Mouse (Mus musculus) heart, postnatal 0 days (tissue): ENCODE results near the gene Klrc3. TPM values are rescaled to one million over a fixed set of nuclear protein-coding genes. Genes with fewer than 3 reads are reported as not detected.

ENCODE experiments used
- ATAC-seq: fragments of 200-750 bp; cut with Nextera tagmentation; 2 replicates; pipeline ENCODE4 v1.8.0; 2017; ENCODE audit warnings: low read depth, moderate number of reproducible peaks, moderate library complexity; ENCODE audit not compliant: insufficient read depth
- DNase-seq: peaks from one replicate; pipeline ENCODE4 v3.0.0-alpha.2; 2016; ENCODE audit warnings: low spot score
- H3K27ac ChIP-seq: fragments of 300-500 bp; sonication (generic); 2 replicates; pipeline ENCODE4 v1.5.1; 2014; ENCODE audit warnings: low read depth, mild to moderate bottlenecking
- H3K27me3 ChIP-seq: fragments of 300-500 bp; sonication (generic); 2 replicates; pipeline ENCODE4 v1.6.1; 2014; ENCODE audit warnings: low read length, mixed read lengths; ENCODE audit not compliant: control insufficient read depth, insufficient read depth
- H3K36me3 ChIP-seq: fragments of 300-500 bp; sonication (generic); replicated peaks from 2 replicates; pipeline ENCODE4 v1.6.1; 2014; ENCODE audit warnings: low read length, mixed read lengths; ENCODE audit not compliant: control insufficient read depth, insufficient read depth
- H3K4me1 ChIP-seq: fragments of 300-500 bp; sonication (generic); 2 replicates; pipeline ENCODE4 v1.6.1; 2014; ENCODE audit warnings: antibody characterized with exemption; ENCODE audit not compliant: control insufficient read depth, insufficient read depth
- H3K4me2 ChIP-seq: fragments of 300-500 bp; sonication (generic); 2 replicates; pipeline ENCODE4 v1.6.1; 2014; ENCODE audit warnings: low read depth, mild to moderate bottlenecking, low read length, moderate library complexity
- H3K4me3 ChIP-seq: fragments of 300-500 bp; sonication (generic); 2 replicates; pipeline ENCODE4 v1.5.1; 2014; ENCODE audit warnings: low read depth, low read length
- H3K9ac ChIP-seq: fragments of 300-500 bp; sonication (generic); replicated peaks from 2 replicates; pipeline ENCODE4 v1.6.1; 2014; ENCODE audit warnings: low read depth, low read length, mixed read lengths
- H3K9me3 ChIP-seq: fragments of 300-500 bp; sonication (generic); replicated peaks from 2 replicates; pipeline ENCODE4 v1.6.1; 2016; ENCODE audit warnings: low read length; ENCODE audit not compliant: control insufficient read depth
- CTCF ChIP-seq: IDR thresholded peaks from 2 replicates; pipeline ENCODE4 v1.5.1; 2016; ENCODE audit warnings: antibody characterized with exemption, control low read depth, low read depth
- EP300 ChIP-seq: IDR thresholded peaks from 2 replicates; pipeline ENCODE4 v1.6.1; 2016; ENCODE audit warnings: antibody characterized with exemption, low read depth
- WGBS: fragments of 180-500 bp; shearing (Covaris S2); extraction: QIAGEN DNeasy Blood & Tissue Kit; methylation state at CpG from one replicate; pipeline ENCODE4 v1.1.7; 2014; 5-methylcytosine and 5-hydroxymethylcytosine counted together
- microRNA-seq: library from miRNA; unstranded; fragments of <30 nt; microRNA quantifications from one replicate; pipeline ENCODE4, GENCODE M21; 2016
- polyA plus RNA-seq: library from polyadenylated mRNA; unstranded; fragments of >200 nt; fragmentation: Nextera tagmentation; extraction: Ambion mirVana; gene quantifications from 2 replicates; pipeline ENCODE4 v1.2.1, GENCODE M21; 2015
- total RNA-seq: library from RNA; depleted of rRNA; stranded (reverse); fragments of >200 nt; gene quantifications from 2 replicates; pipeline ENCODE4 v1.2.3, GENCODE M21; 2014; ENCODE audit warnings: low replicate concordance; rRNA removed

Gene Klrc3
- total and polyA plus RNA-seq, 2 experiments from 2014 or later = not detected

DNA sequence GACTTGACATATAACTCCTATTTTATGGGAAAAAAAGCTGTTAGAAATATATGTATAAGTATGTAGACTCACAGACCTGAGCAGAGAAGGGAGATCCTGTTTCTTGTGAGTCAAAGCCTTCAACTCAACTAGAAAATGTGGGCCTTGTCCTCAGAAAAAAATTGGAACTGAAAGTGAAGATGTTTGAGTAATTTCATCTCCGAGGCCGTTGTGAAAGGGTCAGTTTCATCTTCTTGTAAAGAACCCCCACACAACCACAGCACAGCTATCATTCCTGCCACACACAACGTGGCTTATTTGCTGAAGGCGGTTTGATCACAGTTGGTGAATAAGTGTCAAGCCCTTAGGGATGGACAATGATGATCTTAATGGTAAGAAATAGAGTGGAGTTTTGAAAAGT is 19.4 kb downstream of the Klrc3 start, which contains the start of gene Klrk1:
Klrk1 (minus strand) TSS at position 130 of the 400 bp plus-strand sequence.
- Histone ChIP-seq H3K4me2 (no peak within 1 kb of the TSS), H3K36me3 (no peaks in the 10 kb centered on the region), H3K4me1 (no peaks in the 10 kb centered on the region), H3K9ac (no peak within 1 kb of the TSS), H3K4me3 (no peak within 1 kb of the TSS), H3K9me3 (no peaks in the 10 kb centered on the region; the same call in 1 of the 2 replicates), H3K27me3 (no peaks in the 10 kb centered on the region), H3K27ac (no peak within 1 kb of the TSS)
- WGBS = 70% methylated on average over 4 of the region's 4 CpGs
- no peak for ATAC-seq
- TF ChIP-seq CTCF (no peak), EP300 (no peak)
- no peak for DNase-seq

DNA sequence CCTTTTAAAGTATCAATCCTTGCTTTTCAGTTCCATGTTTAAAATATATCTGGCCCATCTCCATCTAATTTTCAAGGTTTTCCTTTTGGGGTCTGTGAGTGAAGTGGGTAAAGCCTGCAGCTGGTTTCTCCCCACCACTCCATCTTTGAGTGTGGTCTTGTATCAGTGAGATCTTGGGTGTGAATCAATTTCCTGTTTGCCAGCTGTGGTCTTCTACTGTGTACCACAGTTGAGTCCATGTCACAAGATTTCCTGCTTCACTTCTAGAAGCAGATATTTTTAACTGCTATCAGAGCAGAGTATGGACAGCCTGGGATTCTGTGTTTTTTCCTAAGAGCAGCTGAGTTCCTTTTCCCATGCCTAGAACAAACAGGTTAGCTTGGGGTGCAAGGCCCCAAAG is 34.8 kb downstream of the Klrc3 start:
- H3K27me3 ChIP-seq = no peaks in the 10 kb centered on the region
- no peak for TF ChIP-seq CTCF
- H3K9ac ChIP-seq = no peak overlapping the region
- H3K4me1 ChIP-seq = no peaks in the 10 kb centered on the region
- ATAC-seq = no peak
- DNase-seq = no peak
- no peaks in the 10 kb centered on the region for H3K36me3 ChIP-seq
- no peak overlapping the region for H3K4me3 ChIP-seq
- H3K4me2 ChIP-seq = no peak overlapping the region
- H3K9me3 ChIP-seq = no peaks in the 10 kb centered on the region
- no peak overlapping the region for H3K27ac ChIP-seq

DNA sequence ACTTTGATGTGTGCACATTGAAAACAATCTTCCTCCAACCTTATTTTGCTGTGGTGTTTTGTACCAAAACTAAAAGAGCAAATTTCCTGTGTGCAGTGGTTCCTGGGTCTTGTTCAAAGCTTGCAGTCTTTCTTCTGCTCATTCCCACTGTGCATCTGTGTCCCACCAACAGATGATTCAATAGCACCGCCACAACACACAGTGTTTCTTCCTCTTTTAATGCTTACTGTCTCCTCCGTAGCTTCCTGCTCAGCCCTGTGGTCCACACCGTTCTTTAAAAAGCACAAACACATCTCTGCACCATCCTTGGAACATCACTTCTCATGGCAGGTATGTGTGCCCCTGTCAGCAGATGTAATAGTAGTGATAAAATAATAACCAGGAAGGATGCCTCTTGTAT is 51.6 kb downstream of the Klrc3 start, which contains the start of gene Klrd1:
Klrd1 (plus strand) TSS at position 275 of the 400 bp plus-strand sequence.
- no peak within 1 kb of the TSS for H3K27ac ChIP-seq
- no peaks in the 10 kb centered on the region for H3K27me3 ChIP-seq
- ATAC-seq (no peak), DNase-seq (no peak)
- no peaks in the 10 kb centered on the region for H3K9me3 ChIP-seq
- no peak within 1 kb of the TSS for H3K4me2 ChIP-seq
- WGBS = 60% methylated on average over 3 of the region's 3 CpGs
- no peak within 1 kb of the TSS for H3K4me3 ChIP-seq
- TF ChIP-seq CTCF = no peak
- no peak for TF ChIP-seq EP300
- no peaks in the 10 kb centered on the region for H3K36me3 ChIP-seq
- no peak within 1 kb of the TSS for H3K9ac ChIP-seq
- H3K4me1 ChIP-seq = no peaks in the 10 kb centered on the region

Small RNA genes within 50 kb of the gene (microRNA-seq; reads per million reads assigned to microRNA genes)
- not detected for gene Mir680-1

Other genes starting within 250 kb of the Klrc3 start
- gene Clec1b, start 246.0 kb downstream of the Klrc3 start, total RNA-seq = 0.15 TPM in 1 of 2 replicates, not detected in the other
- gene Clec1b, start 246.0 kb downstream of the Klrc3 start, polyA plus RNA-seq = 2.5 and 2.7 TPM in 2 replicates
- not detected in 2 replicates for gene Clec9a, start 234.5 kb downstream of the Klrc3 start, total RNA-seq
- gene Clec9a, start 234.5 kb downstream of the Klrc3 start, polyA plus RNA-seq = 0.22 and 0.23 TPM in 2 replicates
- 8.9 and 23.3 TPM in 2 replicates for gene Clec1a, start 191.3 kb downstream of the Klrc3 start, total RNA-seq
- 9.1 and 10.5 TPM in 2 replicates for gene Clec1a, start 191.3 kb downstream of the Klrc3 start, polyA plus RNA-seq
- 0.35 and 1.9 TPM in 2 replicates for gene Olr1, start 136.2 kb downstream of the Klrc3 start, total RNA-seq
- gene Olr1, start 136.2 kb downstream of the Klrc3 start, polyA plus RNA-seq = 0.27 TPM in 2 replicates
- gene Tmem52b, start 130.8 kb downstream of the Klrc3 start, total RNA-seq = not detected in 2 replicates
- gene Tmem52b, start 130.8 kb downstream of the Klrc3 start, polyA plus RNA-seq = not detected in 2 replicates
- 63.3 and 73.2 TPM in 2 replicates for gene Gabarapl1, start 110.2 kb downstream of the Klrc3 start, total RNA-seq
- 41.8 and 52.7 TPM in 2 replicates for gene Gabarapl1, start 110.2 kb downstream of the Klrc3 start, polyA plus RNA-seq
- not detected in 2 replicates for gene Klre1, start 65.4 kb downstream of the Klrc3 start, total RNA-seq
- gene Klre1, start 65.4 kb downstream of the Klrc3 start, polyA plus RNA-seq = not detected in 2 replicates
- not detected in 2 replicates for gene Klrd1, start 51.6 kb downstream of the Klrc3 start, total RNA-seq
- gene Klrd1, start 51.6 kb downstream of the Klrc3 start, polyA plus RNA-seq = 0.15 and 0.30 TPM in 2 replicates
- gene Klrk1, start 19.5 kb downstream of the Klrc3 start, total RNA-seq = not detected in 2 replicates
- gene Klrk1, start 19.5 kb downstream of the Klrc3 start, polyA plus RNA-seq = 0.10 and 0.11 TPM in 2 replicates
- not detected in 2 replicates for gene Klrc2, start 17.4 kb upstream of the Klrc3 start, total RNA-seq
- not detected in 2 replicates for gene Klrc2, start 17.4 kb upstream of the Klrc3 start, polyA plus RNA-seq
- gene Klrc1, start 35.6 kb upstream of the Klrc3 start, total RNA-seq = not detected in 2 replicates
- not detected in 2 replicates for gene Klrc1, start 35.6 kb upstream of the Klrc3 start, polyA plus RNA-seq
- not detected in 2 replicates for gene Klri1, start 73.8 kb upstream of the Klrc3 start, total RNA-seq
- not detected in 2 replicates for gene Klri1, start 73.8 kb upstream of the Klrc3 start, polyA plus RNA-seq
- gene Klri2, start 97.1 kb upstream of the Klrc3 start, total RNA-seq = not detected in 2 replicates
- gene Klri2, start 97.1 kb upstream of the Klrc3 start, polyA plus RNA-seq = not detected in 2 replicates
- not detected in 2 replicates for gene Gm156, start 140.9 kb upstream of the Klrc3 start, total RNA-seq
- gene Gm156, start 140.9 kb upstream of the Klrc3 start, polyA plus RNA-seq = not detected in 2 replicates
- gene Gm17631, start 219.3 kb upstream of the Klrc3 start, total RNA-seq = not detected in 2 replicates
- not detected in 2 replicates for gene Gm17631, start 219.3 kb upstream of the Klrc3 start, polyA plus RNA-seq
- not detected in 2 replicates for gene Klra17, start 233.3 kb upstream of the Klrc3 start, total RNA-seq
- gene Klra17, start 233.3 kb upstream of the Klrc3 start, polyA plus RNA-seq = not detected in 2 replicates